Mouse (Mus musculus): ENCODE data around the gene Hepacam2.

GRCm38 (mm10) chr6:3481705-3482104 lies 16.4 kb downstream of the Hepacam2 start:
- TF ChIP-seq CTCF (IDR thresholded peaks at IDR 0.05; ENCODE audit: extremely low read depth, insufficient read length, insufficient replicate concordance, low read depth, low read length) (no peak), POLR2A (IDR thresholded peaks at IDR 0.05; ENCODE audit: low read depth, low read length) (no peak)

All from small intestine, adult 2 months (tissue).